Mouse (Mus musculus): ENCODE measurements at regions not wholly inside any gene's neighbourhood (a gene's known extent, or its start where the extent isn't known, plus 50 kb on each side); places are given as distances from the start of the nearest gene placed in this dataset.

- H3K4me1 ChIP-seq (ENCODE audit: control insufficient read depth, insufficient read depth, low read length): no peaks in the 10 kb centered on the region
- H3K4me3 ChIP-seq (ENCODE audit: insufficient read depth, low read length): no peak overlapping the region
- H3K27ac ChIP-seq (ENCODE audit: insufficient read depth, low read length): no peak overlapping the region
- no peak for TF ChIP-seq POLR2A (IDR thresholded peaks at IDR 0.05; ENCODE audit: extremely low read depth, insufficient read depth, low read length)
Measured at GRCm38 (mm10) chr13:70343911-70344310, 293.5 kb downstream of the Ice1 start.

DNA sequence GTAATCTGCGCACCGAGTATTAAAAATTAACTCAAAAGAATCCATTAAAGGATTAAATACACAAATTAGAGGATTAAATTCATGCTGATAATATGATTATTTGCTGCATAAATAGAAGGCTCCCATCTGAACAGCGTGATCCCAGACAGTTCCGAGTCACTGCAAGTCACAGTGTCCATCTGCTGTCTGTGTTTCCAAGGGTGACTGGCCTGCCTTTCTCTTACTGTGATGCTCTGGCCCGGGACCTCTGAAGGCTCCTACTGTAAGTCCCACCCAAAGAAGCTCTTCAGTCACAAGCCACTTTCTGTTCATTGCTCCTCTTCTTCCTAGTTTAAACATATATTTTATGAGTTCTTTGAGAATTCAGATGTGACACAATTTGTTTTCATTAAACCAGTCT, 293.1 kb downstream of the Ice1 start:
- Histone ChIP-seq H3K4me3 (ENCODE audit: insufficient read depth, low read length) (no peak overlapping the region), H3K4me1 (ENCODE audit: control insufficient read depth, insufficient read depth, low read length) (no peaks in the 10 kb centered on the region), H3K27ac (ENCODE audit: insufficient read depth, low read length) (no peak overlapping the region)
- TF ChIP-seq POLR2A (IDR thresholded peaks at IDR 0.05; ENCODE audit: extremely low read depth, insufficient read depth, low read length) (no peak), CTCF (IDR thresholded peaks at IDR 0.05; ENCODE audit: extremely low read depth, insufficient read depth, low read length) (no peak)

DNA sequence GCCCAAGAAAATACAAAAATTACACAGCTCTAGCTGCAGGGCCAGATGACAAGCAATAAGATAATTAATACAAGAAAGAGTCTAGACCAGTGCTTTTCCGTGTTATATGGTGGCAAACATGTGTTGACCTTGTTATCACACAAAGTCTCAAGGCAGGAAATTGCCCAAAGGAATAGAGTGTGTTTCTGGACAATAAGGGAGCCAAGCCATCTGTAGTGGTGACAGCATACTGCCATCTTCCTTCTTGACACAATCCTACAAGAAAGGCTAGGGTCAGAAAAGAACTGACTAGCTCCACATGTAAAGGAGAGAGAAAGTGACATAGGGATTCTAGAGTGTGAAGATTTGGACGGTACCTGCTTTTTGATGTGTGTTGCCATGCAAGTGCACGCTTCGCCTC, 289.0 kb downstream of the Ice1 start:
- no peak for TF ChIP-seq POLR2A (IDR thresholded peaks at IDR 0.05; ENCODE audit: extremely low read depth, insufficient read depth, low read length)
- TF ChIP-seq CTCF (IDR thresholded peaks at IDR 0.05; ENCODE audit: extremely low read depth, insufficient read depth, low read length): no peak
- Histone ChIP-seq H3K4me1 (ENCODE audit: control insufficient read depth, insufficient read depth, low read length) (no peaks in the 10 kb centered on the region), H3K4me3 (ENCODE audit: insufficient read depth, low read length) (no peak overlapping the region), H3K27ac (ENCODE audit: insufficient read depth, low read length) (no peak overlapping the region)

DNA sequence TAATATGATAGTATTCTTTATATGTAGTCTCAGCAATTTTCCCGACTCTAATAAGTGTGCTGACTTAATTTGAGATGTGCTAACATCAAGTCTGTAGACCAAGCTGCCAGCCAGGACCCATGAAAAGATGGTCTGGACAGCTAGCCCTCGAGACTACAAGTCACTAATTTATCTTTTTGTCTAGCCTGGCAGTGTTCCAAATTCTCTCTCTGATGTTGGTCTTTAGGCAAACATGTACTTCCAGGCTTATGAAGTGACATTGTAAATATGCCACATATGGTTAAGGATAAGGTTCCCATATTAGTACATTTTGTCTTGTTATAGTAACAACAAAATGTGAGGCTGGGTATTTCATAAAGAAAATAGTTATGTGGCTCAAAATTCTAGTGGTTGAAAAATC, 288.5 kb downstream of the Ice1 start:
- Histone ChIP-seq H3K27ac (ENCODE audit: insufficient read depth, low read length) (no peak overlapping the region), H3K4me3 (ENCODE audit: insufficient read depth, low read length) (no peak overlapping the region), H3K4me1 (ENCODE audit: control insufficient read depth, insufficient read depth, low read length) (no peaks in the 10 kb centered on the region)
- TF ChIP-seq POLR2A (IDR thresholded peaks at IDR 0.05; ENCODE audit: extremely low read depth, insufficient read depth, low read length) (no peak), CTCF (IDR thresholded peaks at IDR 0.05; ENCODE audit: extremely low read depth, insufficient read depth, low read length) (no peak)

- no peak for TF ChIP-seq POLR2A (IDR thresholded peaks at IDR 0.05; ENCODE audit: extremely low read depth, insufficient read depth, low read length)
- no peak for TF ChIP-seq CTCF (IDR thresholded peaks at IDR 0.05; ENCODE audit: extremely low read depth, insufficient read depth, low read length)
- no peak overlapping the region for H3K27ac ChIP-seq (ENCODE audit: insufficient read depth, low read length)
- H3K4me1 ChIP-seq (ENCODE audit: control insufficient read depth, insufficient read depth, low read length): no peaks in the 10 kb centered on the region
Measured at GRCm38 (mm10) chr13:70369647-70370046, 267.8 kb downstream of the Ice1 start.

GRCm38 (mm10) chr13:70380772-70381171, 256.7 kb downstream of the Ice1 start:
- TF ChIP-seq POLR2A (IDR thresholded peaks at IDR 0.05; ENCODE audit: extremely low read depth, insufficient read depth, low read length) (no peak), CTCF (IDR thresholded peaks at IDR 0.05; ENCODE audit: extremely low read depth, insufficient read depth, low read length) (no peak)
- Histone ChIP-seq H3K4me3 (ENCODE audit: insufficient read depth, low read length) (no peak overlapping the region), H3K4me1 (ENCODE audit: control insufficient read depth, insufficient read depth, low read length) (no peaks in the 10 kb centered on the region), H3K27ac (ENCODE audit: insufficient read depth, low read length) (no peak overlapping the region)

More at GRCm38 (mm10) chr13:70369647-70370046, 267.8 kb downstream of the Ice1 start:
- H3K4me3 ChIP-seq (ENCODE audit: insufficient read depth, low read length): no peak overlapping the region

DNA sequence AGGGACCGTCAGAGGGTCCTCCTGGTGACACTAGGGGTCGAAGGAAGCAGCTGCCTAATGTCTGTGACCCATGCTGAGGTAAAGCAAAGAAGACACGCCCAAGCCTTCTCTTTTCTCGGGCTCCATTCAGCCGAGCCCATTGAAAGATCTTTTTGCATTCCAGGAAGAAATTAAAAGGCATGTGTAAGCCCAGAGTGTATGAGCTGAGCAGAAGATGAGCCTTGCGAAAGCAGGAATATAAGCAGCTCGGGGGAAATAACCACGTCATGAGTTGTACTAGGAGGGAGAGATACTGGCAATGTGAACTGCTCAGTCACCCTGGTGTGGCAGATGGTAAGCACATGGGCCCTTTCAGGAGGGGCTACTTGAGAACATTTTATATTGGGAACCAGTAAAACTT, 252.1 kb downstream of the Ice1 start:
- TF ChIP-seq POLR2A (IDR thresholded peaks at IDR 0.05; ENCODE audit: extremely low read depth, insufficient read depth, low read length) (no peak), CTCF (IDR thresholded peaks at IDR 0.05; ENCODE audit: extremely low read depth, insufficient read depth, low read length) (no peak)
- H3K4me1 ChIP-seq (ENCODE audit: control insufficient read depth, insufficient read depth, low read length): no peaks in the 10 kb centered on the region
- H3K4me3 ChIP-seq (ENCODE audit: insufficient read depth, low read length): no peak overlapping the region
- no peak overlapping the region for H3K27ac ChIP-seq (ENCODE audit: insufficient read depth, low read length)

- no peak overlapping the region for H3K4me3 ChIP-seq (ENCODE audit: insufficient read depth, low read length)
- H3K27ac ChIP-seq (ENCODE audit: insufficient read depth, low read length): no peak overlapping the region
- TF ChIP-seq CTCF (IDR thresholded peaks at IDR 0.05; ENCODE audit: extremely low read depth, insufficient read depth, low read length) (no peak), POLR2A (IDR thresholded peaks at IDR 0.05; ENCODE audit: extremely low read depth, insufficient read depth, low read length) (no peak)
- no peaks in the 10 kb centered on the region for H3K4me1 ChIP-seq (ENCODE audit: control insufficient read depth, insufficient read depth, low read length)
Measured at GRCm38 (mm10) chr13:70412788-70413187, 224.6 kb downstream of the Ice1 start.

DNA sequence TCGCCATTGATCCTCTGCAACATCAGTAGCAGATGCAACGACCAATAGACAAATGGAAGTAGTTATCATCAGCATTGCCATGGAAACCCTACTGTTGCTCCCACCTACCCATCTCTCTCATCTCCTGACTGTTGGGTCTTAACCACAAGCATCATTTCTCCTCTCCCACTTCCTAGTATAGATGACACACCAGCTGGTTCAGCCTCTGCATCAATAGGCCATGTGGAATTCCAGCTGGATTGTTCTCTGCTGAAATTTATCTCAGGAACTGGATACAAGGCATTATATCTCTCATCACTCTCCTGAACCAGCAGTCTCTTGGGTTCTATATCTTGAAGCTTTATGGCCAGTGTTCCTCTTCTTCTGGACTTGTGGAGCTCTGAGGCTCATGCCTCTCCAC, 219.3 kb downstream of the Ice1 start:
- Histone ChIP-seq H3K4me3 (ENCODE audit: insufficient read depth, low read length) (no peak overlapping the region), H3K27ac (ENCODE audit: insufficient read depth, low read length) (no peak overlapping the region), H3K4me1 (ENCODE audit: control insufficient read depth, insufficient read depth, low read length) (no peaks in the 10 kb centered on the region)

GRCm38 (mm10) chr13:70439419-70439818, 198.0 kb downstream of the Ice1 start:
- Histone ChIP-seq H3K4me3 (ENCODE audit: insufficient read depth, low read length) (no peak overlapping the region), H3K4me1 (ENCODE audit: control insufficient read depth, insufficient read depth, low read length) (no peaks in the 10 kb centered on the region), H3K27ac (ENCODE audit: insufficient read depth, low read length) (no peak overlapping the region)
- TF ChIP-seq CTCF (IDR thresholded peaks at IDR 0.05; ENCODE audit: extremely low read depth, insufficient read depth, low read length) (no peak), POLR2A (IDR thresholded peaks at IDR 0.05; ENCODE audit: extremely low read depth, insufficient read depth, low read length) (no peak)

More for the DNA sequence above, 219.3 kb downstream of the Ice1 start:
- no peak for TF ChIP-seq CTCF (IDR thresholded peaks at IDR 0.05; ENCODE audit: extremely low read depth, insufficient read depth, low read length)
- TF ChIP-seq POLR2A (IDR thresholded peaks at IDR 0.05; ENCODE audit: extremely low read depth, insufficient read depth, low read length): no peak

DNA sequence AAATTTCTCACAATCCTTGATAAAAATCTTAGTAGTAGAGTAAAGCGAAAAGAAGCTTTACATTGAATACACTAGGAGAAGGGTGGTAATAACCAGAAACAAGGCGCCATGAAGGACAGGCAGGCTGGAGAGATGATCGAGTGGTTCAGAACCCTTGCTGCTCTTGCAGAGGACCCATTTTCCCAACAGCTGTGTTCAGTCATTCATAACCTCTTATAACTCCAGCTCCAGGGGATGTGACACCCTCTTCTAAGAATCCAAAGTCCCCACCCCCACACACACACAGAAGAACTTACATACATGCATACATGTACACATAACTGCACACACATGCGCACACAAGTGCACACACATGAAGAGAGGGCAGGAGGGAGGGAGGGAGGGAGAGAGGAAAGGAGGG, 190.5 kb downstream of the Ice1 start:
- Histone ChIP-seq H3K4me1 (ENCODE audit: control insufficient read depth, insufficient read depth, low read length) (no peaks in the 10 kb centered on the region), H3K4me3 (ENCODE audit: insufficient read depth, low read length) (no peak overlapping the region), H3K27ac (ENCODE audit: insufficient read depth, low read length) (no peak overlapping the region)
- TF ChIP-seq POLR2A (IDR thresholded peaks at IDR 0.05; ENCODE audit: extremely low read depth, insufficient read depth, low read length): no peak
- no peak for TF ChIP-seq CTCF (IDR thresholded peaks at IDR 0.05; ENCODE audit: extremely low read depth, insufficient read depth, low read length)

Data from cortical plate, adult 2 months (tissue).